Mouse (Mus musculus): ENCODE measurements around the gene Nr0b1. TPM values are rescaled to one million over a fixed set of nuclear protein-coding genes. Genes with fewer than 3 reads are reported as not detected.

The Nr0b1 gene
- polyA plus RNA-seq (2014; fragmentation: Nextera tagmentation; extraction: Ambion mirVana) = 1.3 and 1.7 TPM in 2 replicates

GRCm38 (mm10) chrX:86191614-86192419 lies at the start of gene Nr0b1:
TSS of gene Nr0b1 (plus strand) at chrX:86191764.
- ATAC-seq (replicated peaks; ENCODE audit: low FRiP score) = peak; percentile 74
- no peak within 1 kb of the TSS; the same call in 1 of the 2 replicates for H3K9ac ChIP-seq (ENCODE audit: low read length)

GRCm38 (mm10) chrX:86187250-86187649 lies 4.3 kb upstream of the Nr0b1 start:
- 86% methylated on average over 2 of the region's 2 CpGs for WGBS
- Histone ChIP-seq H3K4me3 (ENCODE audit: low read depth, low read length) (no peak overlapping the region), H3K4me2 (ENCODE audit: low read depth, low read length, severe bottlenecking) (no peak overlapping the region), H3K36me3 (ENCODE audit: control insufficient read depth, insufficient read depth, low read length) (no peaks in the 10 kb centered on the region), H3K27me3 (ENCODE audit: control insufficient read depth, insufficient read depth, low read length) (peaks cover 8% of the 10 kb centered on the region), H3K4me1 (replicated peaks; ENCODE audit: control insufficient read depth, insufficient read depth, low read length) (no peaks in the 10 kb centered on the region), H3K9me3 (ENCODE audit: control insufficient read depth, low read length) (no peaks in the 10 kb centered on the region), H3K27ac (ENCODE audit: low read depth, low read length) (no peak overlapping the region), H3K9ac (ENCODE audit: low read length) (no peak overlapping the region)
- ATAC-seq (replicated peaks; ENCODE audit: low FRiP score) = no peak
- no peak for DNase-seq (ENCODE audit: low spot score)

More at GRCm38 (mm10) chrX:86191614-86192419, at the start of gene Nr0b1:
- H3K4me2 ChIP-seq (ENCODE audit: low read depth, low read length, severe bottlenecking) = peak within 1 kb of the TSS; percentile 67
- H3K9me3 ChIP-seq (ENCODE audit: control insufficient read depth, low read length) = no peaks in the 10 kb centered on the region
- no peak within 1 kb of the TSS for H3K27ac ChIP-seq (ENCODE audit: low read depth, low read length)
- peaks cover 9% of the 10 kb centered on the region for H3K27me3 ChIP-seq (ENCODE audit: control insufficient read depth, insufficient read depth, low read length)
- H3K4me1 ChIP-seq (replicated peaks; ENCODE audit: control insufficient read depth, insufficient read depth, low read length) = no peaks in the 10 kb centered on the region
- 27% methylated on average over 52 of the region's 53 CpGs for WGBS
- H3K4me3 ChIP-seq (ENCODE audit: low read depth, low read length) = peak within 1 kb of the TSS; percentile 31
- no peaks in the 10 kb centered on the region for H3K36me3 ChIP-seq (ENCODE audit: control insufficient read depth, insufficient read depth, low read length)
- peak; percentile 60 for DNase-seq (ENCODE audit: low spot score)

DNA sequence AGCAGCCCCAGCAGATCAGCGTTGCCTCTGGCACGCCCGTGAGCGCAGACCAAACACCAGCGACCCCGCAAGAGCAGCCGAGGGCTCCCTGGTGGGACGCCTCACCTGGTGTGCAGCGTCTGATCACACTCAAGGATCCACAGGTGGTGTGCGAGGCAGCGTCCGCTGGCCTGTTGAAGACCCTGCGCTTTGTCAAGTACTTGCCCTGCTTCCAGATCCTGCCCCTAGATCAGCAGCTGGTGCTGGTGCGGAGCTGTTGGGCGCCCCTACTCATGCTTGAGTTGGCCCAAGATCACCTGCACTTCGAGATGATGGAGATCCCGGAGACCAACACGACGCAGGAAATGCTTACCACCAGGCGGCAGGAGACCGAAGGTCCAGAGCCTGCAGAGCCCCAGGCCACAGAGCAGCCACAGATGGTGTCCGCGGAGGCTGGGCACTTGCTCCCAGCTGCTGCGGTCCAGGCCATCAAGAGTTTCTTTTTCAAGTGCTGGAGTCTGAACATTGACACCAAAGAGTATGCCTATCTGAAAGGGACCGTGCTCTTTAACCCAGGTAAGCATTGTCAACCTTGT lies 943 bp downstream of the Nr0b1 start:
- 18% methylated on average over 25 of the region's 25 CpGs for WGBS
- Histone ChIP-seq H3K9ac (ENCODE audit: low read length) (no peak overlapping the region), H3K36me3 (ENCODE audit: control insufficient read depth, insufficient read depth, low read length) (no peaks in the 10 kb centered on the region), H3K4me1 (replicated peaks; ENCODE audit: control insufficient read depth, insufficient read depth, low read length) (no peaks in the 10 kb centered on the region), H3K4me2 (ENCODE audit: low read depth, low read length, severe bottlenecking) (peak overlapping the region; percentile 67), H3K27ac (ENCODE audit: low read depth, low read length) (no peak overlapping the region), H3K4me3 (ENCODE audit: low read depth, low read length) (peak overlapping the region; percentile 31), H3K9me3 (ENCODE audit: control insufficient read depth, low read length) (no peaks in the 10 kb centered on the region), H3K27me3 (ENCODE audit: control insufficient read depth, insufficient read depth, low read length) (peaks cover 9% of the 10 kb centered on the region)
- DNase-seq (ENCODE audit: low spot score) = peak; percentile 54
- peak; percentile 67 for ATAC-seq (replicated peaks; ENCODE audit: low FRiP score)

DNA sequence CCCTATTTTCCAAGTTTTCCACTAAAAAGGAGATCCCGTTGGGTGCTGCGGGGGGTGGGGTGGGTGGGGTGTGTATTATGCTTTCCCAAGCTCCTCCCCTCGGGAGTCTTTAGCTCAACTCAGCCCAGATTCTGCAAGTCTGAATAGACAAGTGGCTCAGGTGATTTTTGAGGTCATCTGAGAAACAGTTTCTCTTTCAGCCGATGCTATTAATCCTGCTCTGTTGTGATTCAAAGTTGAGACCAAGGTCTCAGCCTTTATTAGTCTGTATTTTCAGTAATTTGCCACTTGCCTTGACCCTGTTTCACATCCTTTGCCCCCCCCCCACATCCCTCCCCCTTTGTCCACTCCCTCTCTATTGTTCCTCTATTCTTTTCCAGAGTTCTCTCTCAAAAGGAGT lies 1.8 kb downstream of the Nr0b1 start:
- Histone ChIP-seq H3K36me3 (ENCODE audit: control insufficient read depth, insufficient read depth, low read length) (no peaks in the 10 kb centered on the region), H3K9me3 (ENCODE audit: control insufficient read depth, low read length) (no peaks in the 10 kb centered on the region), H3K9ac (ENCODE audit: low read length) (no peak overlapping the region), H3K4me1 (replicated peaks; ENCODE audit: control insufficient read depth, insufficient read depth, low read length) (no peaks in the 10 kb centered on the region), H3K4me3 (ENCODE audit: low read depth, low read length) (no peak overlapping the region), H3K4me2 (ENCODE audit: low read depth, low read length, severe bottlenecking) (no peak overlapping the region), H3K27ac (ENCODE audit: low read depth, low read length) (no peak overlapping the region), H3K27me3 (ENCODE audit: control insufficient read depth, insufficient read depth, low read length) (peaks cover 9% of the 10 kb centered on the region)
- ATAC-seq (replicated peaks; ENCODE audit: low FRiP score) (no peak), DNase-seq (ENCODE audit: low spot score) (no peak)
- WGBS = 28% methylated on average over 4 of the region's 4 CpGs

GRCm38 (mm10) chrX:86237246-86237645 lies 45.7 kb downstream of the Nr0b1 start:
- H3K4me3 ChIP-seq (ENCODE audit: low read depth, low read length) = no peak overlapping the region
- no peak overlapping the region for H3K9ac ChIP-seq (ENCODE audit: low read length)
- H3K9me3 ChIP-seq (ENCODE audit: control insufficient read depth, low read length) = no peaks in the 10 kb centered on the region
- no peak overlapping the region for H3K4me2 ChIP-seq (ENCODE audit: low read depth, low read length, severe bottlenecking)
- no peak for ATAC-seq (replicated peaks; ENCODE audit: low FRiP score)
- DNase-seq (ENCODE audit: low spot score) = no peak
- H3K27ac ChIP-seq (ENCODE audit: low read depth, low read length) = no peak overlapping the region
- WGBS = no CpG with 5 or more reads among the region's 1 CpGs
- H3K27me3 ChIP-seq (ENCODE audit: control insufficient read depth, insufficient read depth, low read length) = no peaks in the 10 kb centered on the region
- H3K36me3 ChIP-seq (ENCODE audit: control insufficient read depth, insufficient read depth, low read length) = no peaks in the 10 kb centered on the region
- no peaks in the 10 kb centered on the region for H3K4me1 ChIP-seq (replicated peaks; ENCODE audit: control insufficient read depth, insufficient read depth, low read length)

Other genes with a start within 250 kb of the Nr0b1 start
- gene Samt3, start 147.6 kb upstream of the Nr0b1 start, polyA plus RNA-seq (2014; fragmentation: Nextera tagmentation; extraction: Ambion mirVana) = not detected in 2 replicates
- gene Mageb4, start 113.3 kb downstream of the Nr0b1 start, polyA plus RNA-seq (2014; fragmentation: Nextera tagmentation; extraction: Ambion mirVana) = not detected in 2 replicates

All from forebrain, embryonic 11.5 days (tissue).